Mouse (Mus musculus): ENCODE measurements around the gene Tsc22d4.

The Tsc22d4 gene

GRCm38 (mm10) chr5:137764609-137765340, 19.2 kb downstream of the Tsc22d4 start:
- DNase-seq (ENCODE audit: low spot score in 2 of 2): no peak

DNA sequence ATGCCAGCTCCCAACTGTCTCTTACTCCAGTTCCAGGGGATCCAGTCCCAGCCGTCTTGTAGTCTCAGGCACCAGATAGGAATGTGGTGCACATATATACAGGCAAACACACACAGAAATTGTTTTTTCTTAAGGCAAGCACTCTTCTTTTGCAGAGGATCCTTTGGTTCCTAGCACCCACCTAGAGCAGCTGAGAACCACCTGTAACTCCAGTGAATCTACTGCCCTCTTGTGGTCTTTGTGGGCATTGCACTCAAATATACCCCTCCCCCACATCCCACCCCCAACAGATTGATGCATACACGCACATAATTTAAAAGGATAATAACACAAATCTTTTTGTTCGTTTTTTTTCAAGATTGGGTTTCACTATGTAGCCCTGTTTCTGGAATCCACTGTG, 20.7 kb downstream of the Tsc22d4 start:
- DNase-seq (ENCODE audit: low spot score in 2 of 2): no peak

DNA sequence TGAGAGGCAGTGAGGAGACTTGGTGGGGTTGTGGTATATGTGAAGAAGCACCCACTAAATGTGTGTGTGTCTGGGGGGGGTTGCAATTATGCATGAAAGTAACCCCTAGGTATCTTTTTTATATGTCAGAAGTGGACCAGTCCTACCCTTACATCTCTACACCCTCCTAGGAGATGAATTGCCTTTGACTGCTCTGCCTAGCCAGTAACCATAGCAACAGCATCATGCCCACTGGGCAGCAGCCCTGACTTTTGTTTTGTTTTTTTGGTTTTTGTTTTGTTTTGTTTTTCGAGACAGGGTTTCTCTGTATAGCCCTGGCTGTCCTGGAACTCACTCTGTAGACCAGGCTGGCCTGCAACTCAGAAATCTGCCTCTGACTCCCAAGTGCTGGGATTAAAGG, 22.9 kb downstream of the Tsc22d4 start:
- no peak for DNase-seq (ENCODE audit: low spot score in 2 of 2)

GRCm38 (mm10) chr5:137770709-137771108, 25.2 kb downstream of the Tsc22d4 start:
- peak in 1 of 2 experiments; percentile 44 for DNase-seq (ENCODE audit: low spot score in 2 of 2)

- DNase-seq (ENCODE audit: low spot score in 2 of 2): no peak
Measured at GRCm38 (mm10) chr5:137772755-137773154, 27.2 kb downstream of the Tsc22d4 start.

DNA sequence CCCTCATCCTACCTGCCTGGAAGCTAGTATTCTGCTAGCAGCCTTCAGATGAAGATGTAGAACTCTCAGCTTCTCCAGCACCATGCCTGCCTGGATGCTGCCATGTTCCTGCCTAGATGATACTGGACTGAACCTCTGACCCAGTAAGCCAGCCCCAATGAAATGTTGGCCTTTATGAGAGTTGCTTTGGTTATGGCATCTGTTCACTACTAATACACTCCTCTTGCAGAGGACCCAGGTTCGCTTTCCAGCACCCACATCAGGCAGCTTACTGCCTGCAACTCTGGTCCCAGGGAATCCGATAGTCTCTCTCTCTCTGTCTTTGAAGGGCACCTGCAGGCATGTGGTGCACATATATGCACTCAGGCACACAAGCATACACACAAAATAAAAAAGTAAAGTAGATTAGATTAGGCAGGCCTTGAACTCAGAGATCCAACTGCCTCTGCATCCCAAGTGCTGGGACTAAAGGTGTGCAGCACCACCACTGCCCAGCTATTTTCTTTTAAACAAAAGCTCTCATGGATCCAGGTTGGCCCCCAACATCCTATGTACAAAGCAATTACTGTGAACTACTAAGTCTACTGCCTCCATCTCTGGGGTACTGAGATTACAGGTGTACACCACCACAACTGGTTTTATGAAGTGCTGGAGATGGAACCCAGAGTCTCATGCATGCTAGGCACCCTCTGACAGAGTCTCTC, 30.2 kb downstream of the Tsc22d4 start:
- DNase-seq (ENCODE audit: low spot score in 2 of 2): no peak

DNA sequence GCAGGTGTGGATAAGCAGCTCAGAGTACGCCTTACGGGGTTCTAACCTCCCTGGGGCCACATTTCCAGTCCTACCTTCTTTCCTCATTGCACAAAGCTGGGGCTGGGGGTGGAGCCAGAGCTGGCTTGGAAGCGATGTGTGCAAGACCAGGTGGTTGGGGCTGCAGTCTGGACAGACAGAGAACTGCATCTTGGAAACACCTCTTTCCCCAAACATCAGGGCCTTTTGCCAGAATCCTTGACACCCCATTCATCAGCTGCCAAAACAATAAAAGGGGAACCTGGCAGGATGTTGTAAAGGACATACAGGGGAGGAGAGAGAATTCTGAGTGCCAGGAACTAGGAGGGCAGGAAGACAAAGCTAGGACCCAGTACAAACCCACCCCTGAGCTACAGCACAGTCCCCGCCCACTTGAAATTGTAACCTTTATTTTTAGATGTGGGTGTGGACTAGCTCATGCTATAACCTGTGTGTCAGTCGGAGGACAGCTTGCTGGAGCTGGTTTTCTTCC, 30.9 kb downstream of the Tsc22d4 start:
- DNase-seq (ENCODE audit: low spot score in 2 of 2): peak in 1 of 2 experiments; percentile 37

DNA sequence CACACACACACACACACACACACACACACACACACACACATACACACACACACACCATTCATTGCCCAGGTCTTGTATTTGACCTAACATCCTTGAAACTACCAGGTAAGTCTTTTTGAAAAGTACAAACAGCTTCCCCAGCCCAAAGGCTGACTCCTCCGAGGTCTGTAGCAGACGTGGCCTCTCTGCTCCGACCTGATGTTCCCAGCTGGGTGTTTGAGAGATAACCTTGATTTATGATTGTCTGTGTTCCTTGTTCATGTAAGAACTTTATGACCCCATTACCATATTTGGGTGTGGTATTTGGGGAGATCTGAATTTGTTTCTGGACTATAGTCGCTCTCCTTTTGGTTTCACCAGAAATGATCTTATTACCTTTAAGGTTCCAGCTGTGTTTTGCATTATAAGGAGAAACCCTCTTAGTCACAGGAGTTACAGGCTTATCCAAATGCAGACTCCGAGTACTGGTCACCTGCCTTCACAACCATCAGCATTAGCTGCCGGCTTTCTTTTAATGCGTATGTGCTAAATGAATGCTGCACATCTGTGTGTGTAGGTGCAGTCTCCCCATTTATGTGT, 31.8 kb downstream of the Tsc22d4 start:
- no peak for DNase-seq (ENCODE audit: low spot score in 2 of 2)

- DNase-seq (ENCODE audit: low spot score in 2 of 2): peak; percentile 94 to 98
Measured at GRCm38 (mm10) chr5:137778635-137779034, 33.1 kb downstream of the Tsc22d4 start, which contains the start of gene Ppp1r35. TSS of gene Ppp1r35 (plus strand) at chr5:137778849.

- DNase-seq (ENCODE audit: low spot score in 2 of 2): peak; percentile 58 to 83
Measured at GRCm38 (mm10) chr5:137779053-137779933, 33.8 kb downstream of the Tsc22d4 start.

GRCm38 (mm10) chr5:137781661-137782060, 36.1 kb downstream of the Tsc22d4 start:
- DNase-seq (ENCODE audit: low spot score in 2 of 2): no peak

- DNase-seq (ENCODE audit: low spot score in 2 of 2): no peak
Measured at GRCm38 (mm10) chr5:137782776-137783522, 37.4 kb downstream of the Tsc22d4 start.

- DNase-seq (ENCODE audit: low spot score in 2 of 2): no peak
Measured at GRCm38 (mm10) chr5:137783901-137784540, 38.5 kb downstream of the Tsc22d4 start.

DNA sequence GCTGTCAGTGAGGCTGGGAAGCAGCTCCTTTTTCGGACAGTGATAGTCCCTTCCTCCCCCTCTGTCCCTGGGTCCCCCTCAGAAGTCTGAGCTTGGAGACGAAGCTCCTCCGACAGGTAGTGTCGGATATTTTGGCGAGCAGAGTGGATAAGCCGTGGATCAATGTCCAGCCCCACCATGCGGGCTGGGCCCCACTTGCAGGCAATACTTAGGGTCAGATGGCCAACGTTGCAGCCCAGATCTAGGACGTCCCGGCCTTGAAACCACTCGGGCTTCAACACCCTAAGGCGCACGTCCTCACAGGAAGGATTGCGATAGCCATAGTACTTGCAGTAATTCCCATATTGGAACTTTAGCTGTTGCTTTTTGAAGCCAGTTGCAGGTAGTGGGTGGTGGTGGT, 39.0 kb downstream of the Tsc22d4 start:
- no peak for DNase-seq (ENCODE audit: low spot score in 2 of 2)

GRCm38 (mm10) chr5:137785164-137786031, 39.9 kb downstream of the Tsc22d4 start:
- DNase-seq (ENCODE audit: low spot score in 2 of 2): peak; percentile 63 to 77

DNA sequence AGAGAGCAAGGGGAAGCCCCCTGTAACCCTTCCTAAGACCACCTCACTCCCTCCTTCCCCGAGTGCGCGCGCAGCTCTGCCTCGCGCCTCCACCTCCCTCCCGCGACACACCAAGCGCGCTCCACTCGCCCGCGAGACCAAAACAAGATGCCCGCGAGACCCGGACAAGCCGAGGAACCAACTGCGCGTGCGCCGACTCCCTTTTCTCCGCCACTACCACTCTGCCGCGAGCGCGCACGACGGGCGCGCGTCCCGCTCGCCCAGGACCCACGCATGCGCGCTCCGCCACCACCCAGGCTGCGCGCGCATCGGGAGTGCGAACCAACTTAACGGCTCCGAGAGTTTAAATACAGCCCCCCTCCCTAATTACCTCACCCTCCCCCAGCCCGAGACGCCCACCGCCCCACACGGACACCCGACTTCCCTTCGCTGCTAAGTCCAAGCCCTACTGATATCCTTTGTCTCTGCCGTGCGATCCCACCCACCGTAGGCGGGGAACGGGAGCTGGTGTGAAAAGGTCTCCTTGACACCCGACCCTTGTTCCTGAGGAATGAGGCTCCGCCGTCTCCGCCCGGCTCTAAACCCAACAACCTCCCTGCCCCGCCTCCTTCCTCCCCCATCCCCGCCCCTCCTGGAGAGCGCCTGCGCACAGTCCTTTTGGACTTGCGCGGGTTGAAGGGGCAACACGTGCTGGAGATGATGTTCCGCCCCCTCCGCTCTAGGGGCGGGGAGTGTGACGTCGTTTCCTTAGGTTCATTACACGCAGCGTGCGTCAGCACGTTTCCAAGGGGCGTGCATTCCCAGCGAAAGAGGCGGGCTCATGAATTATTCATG, 40.8 kb downstream of the Tsc22d4 start:
- DNase-seq (ENCODE audit: low spot score in 2 of 2): peak; percentile 99 to 100

- DNase-seq (ENCODE audit: low spot score in 2 of 2): peak; percentile 95 to 99
Measured at GRCm38 (mm10) chr5:137787151-137787928, 41.8 kb downstream of the Tsc22d4 start, which contains the start of the genes Mepce and Zcwpw1. TSS of gene Mepce (minus strand) at chr5:137787655. TSS of gene Zcwpw1 (plus strand) at chr5:137787798.
